Mouse (Mus musculus) stomach, postnatal 0 days (tissue): Measurements from ENCODE around the gene Kiss1r. TPM values are rescaled to one million over a fixed set of nuclear protein-coding genes. Genes with fewer than 3 reads are reported as not detected.
"Not testable (repeated sequence)": the region's sequence is repeated elsewhere in the genome, so short reads cannot be mapped to it uniquely, and the experiment has no call there.

Experiments
- ATAC-seq: fragments of 200-750 bp; cut with Nextera tagmentation; 2 replicates; pipeline ENCODE4 v1.8.0; 2017; ENCODE audit not compliant: low FRiP score, low TSS enrichment
- DNase-seq: peaks from one replicate; pipeline ENCODE4 v3.0.0-alpha.2; 2016; ENCODE audit warnings: low spot score
- H3K27ac ChIP-seq: fragments of 300-500 bp; sonication (generic); replicated peaks from 2 replicates; pipeline ENCODE4 v1.5.1; 2014; ENCODE audit warnings: mild to moderate bottlenecking, control low read depth
- H3K27me3 ChIP-seq: fragments of 300-500 bp; sonication (generic); 2 replicates; pipeline ENCODE4 v1.6.1; 2014; ENCODE audit warnings: low read length; ENCODE audit not compliant: control insufficient read depth, insufficient read depth
- H3K36me3 ChIP-seq: fragments of 300-500 bp; sonication (generic); 2 replicates; pipeline ENCODE4 v1.6.1; 2014; ENCODE audit warnings: low read length, mixed read lengths; ENCODE audit not compliant: control insufficient read depth, insufficient read depth
- H3K4me1 ChIP-seq: fragments of 300-500 bp; sonication (generic); replicated peaks from 2 replicates; pipeline ENCODE4 v1.6.1; 2014; ENCODE audit warnings: antibody characterized with exemption; ENCODE audit not compliant: control insufficient read depth, insufficient read depth
- H3K4me2 ChIP-seq: fragments of 300-500 bp; sonication (generic); replicated peaks from 2 replicates; pipeline ENCODE4 v1.6.1; 2014; ENCODE audit warnings: low read depth, mild to moderate bottlenecking, control low read depth, moderate library complexity
- H3K4me3 ChIP-seq: fragments of 300-500 bp; sonication (generic); 2 replicates; pipeline ENCODE4 v1.5.1; 2014; ENCODE audit warnings: low read depth, low read length, control low read depth
- H3K9ac ChIP-seq: fragments of 300-500 bp; sonication (generic); 2 replicates; pipeline ENCODE4 v1.6.1; 2014; ENCODE audit warnings: mild to moderate bottlenecking, low read length, control low read depth, mixed read lengths
- H3K9me3 ChIP-seq: fragments of 300-500 bp; sonication (generic); 2 replicates; pipeline ENCODE4 v1.6.1; 2016; ENCODE audit warnings: low read length; ENCODE audit not compliant: control insufficient read depth
- CTCF ChIP-seq: IDR thresholded peaks from 2 replicates; pipeline ENCODE4 v1.5.1; 2016; ENCODE audit warnings: antibody characterized with exemption, low read depth, mild to moderate bottlenecking, moderate library complexity
- EP300 ChIP-seq: optimal IDR thresholded peaks from 2 replicates; pipeline ENCODE3; 2016; ENCODE audit warnings: antibody characterized with exemption
- WGBS: fragments of 180-500 bp; shearing (Covaris S2); extraction: QIAGEN DNeasy Blood & Tissue Kit; methylation state at CpG from one replicate; pipeline ENCODE4 v1.1.7; 2014; 5-methylcytosine and 5-hydroxymethylcytosine counted together
- polyA plus RNA-seq: library from polyadenylated mRNA; unstranded; fragments of >200 nt; fragmentation: Nextera tagmentation; extraction: Ambion mirVana; gene quantifications from 2 replicates; pipeline ENCODE4 v1.2.1, GENCODE M21; 2015

Gene Kiss1r
- polyA plus RNA-seq, 1 experiment from 2014 or later = 0.79 TPM

GRCm38 (mm10) chr10:79884446-79884845 lies 32.3 kb upstream of the Kiss1r start:
- Histone ChIP-seq H3K4me1 (no peaks in the 10 kb centered on the region; the same call in none of the 2 replicates), H3K9me3 (no peaks in the 10 kb centered on the region), H3K9ac (no peak overlapping the region; the same call in 1 of the 2 replicates), H3K36me3 (no peaks in the 10 kb centered on the region), H3K4me2 (no peak overlapping the region), H3K4me3 (no peak overlapping the region), H3K27ac (no peak overlapping the region), H3K27me3 (no peaks in the 10 kb centered on the region)
- DNase-seq (no peak), ATAC-seq (no peak)
- TF ChIP-seq CTCF (no peak), EP300 (no peak)
- WGBS = 46% methylated on average over 3 of the region's 4 CpGs

DNA sequence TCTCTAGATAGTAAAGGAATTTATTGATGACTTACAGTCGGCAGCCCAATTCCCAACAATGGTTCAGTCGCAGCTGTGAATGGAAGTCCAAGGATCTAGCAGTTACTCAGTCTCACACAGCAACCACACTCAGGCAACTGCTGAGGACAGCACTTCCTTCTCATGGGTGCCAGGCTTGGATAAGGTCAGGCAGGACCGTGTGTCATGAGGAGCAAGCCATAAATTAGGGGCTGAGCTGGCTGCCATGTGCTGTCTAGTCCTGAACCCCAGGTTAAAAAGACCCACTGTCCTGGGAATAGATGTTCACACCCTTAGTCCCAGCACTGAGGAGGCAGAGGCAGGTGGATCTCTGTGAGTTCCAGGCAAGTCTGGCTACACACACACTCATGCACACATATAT lies 31.8 kb upstream of the Kiss1r start:
- not testable (repeated sequence) for H3K36me3 ChIP-seq, H3K4me2 ChIP-seq, H3K9ac ChIP-seq, H3K27me3 ChIP-seq, H3K9me3 ChIP-seq, H3K4me1 ChIP-seq, ATAC-seq, H3K27ac ChIP-seq, H3K4me3 ChIP-seq, DNase-seq
- WGBS = 65% methylated on average over 3 of the region's 3 CpGs

DNA sequence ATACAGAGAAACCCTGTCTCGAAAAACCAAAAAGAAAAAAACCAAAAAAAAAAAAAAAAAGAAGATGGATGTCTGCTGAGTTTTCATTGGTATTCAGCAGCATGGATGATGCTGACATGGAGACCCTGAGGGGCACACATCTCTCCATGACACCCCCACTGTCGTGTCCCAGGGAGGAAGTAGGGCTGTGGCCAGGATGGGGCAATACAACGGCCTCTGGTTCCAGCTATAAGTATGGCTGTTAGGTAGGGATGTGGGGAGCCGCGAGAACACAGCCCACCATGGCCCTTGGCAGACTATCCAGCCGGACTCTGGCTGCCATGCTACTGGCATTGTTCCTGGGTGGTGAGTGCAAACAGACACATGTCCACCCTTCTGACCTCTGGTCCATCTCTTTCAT lies 30.7 kb upstream of the Kiss1r start, which contains the start of gene Elane:
Elane (plus strand) TSS at position 194 of the 400 bp plus-strand sequence.
- Histone ChIP-seq H3K9me3 (no peaks in the 10 kb centered on the region), H3K4me3 (no peak within 1 kb of the TSS), H3K4me2 (no peak within 1 kb of the TSS), H3K4me1 (no peaks in the 10 kb centered on the region; the same call in none of the 2 replicates), H3K27ac (no peak within 1 kb of the TSS), H3K27me3 (no peaks in the 10 kb centered on the region), H3K36me3 (no peaks in the 10 kb centered on the region), H3K9ac (no peak within 1 kb of the TSS)
- ATAC-seq = no peak
- TF ChIP-seq EP300 (no peak), CTCF (no peak)
- WGBS = 84% methylated on average over 6 of the region's 6 CpGs
- DNase-seq = no peak

DNA sequence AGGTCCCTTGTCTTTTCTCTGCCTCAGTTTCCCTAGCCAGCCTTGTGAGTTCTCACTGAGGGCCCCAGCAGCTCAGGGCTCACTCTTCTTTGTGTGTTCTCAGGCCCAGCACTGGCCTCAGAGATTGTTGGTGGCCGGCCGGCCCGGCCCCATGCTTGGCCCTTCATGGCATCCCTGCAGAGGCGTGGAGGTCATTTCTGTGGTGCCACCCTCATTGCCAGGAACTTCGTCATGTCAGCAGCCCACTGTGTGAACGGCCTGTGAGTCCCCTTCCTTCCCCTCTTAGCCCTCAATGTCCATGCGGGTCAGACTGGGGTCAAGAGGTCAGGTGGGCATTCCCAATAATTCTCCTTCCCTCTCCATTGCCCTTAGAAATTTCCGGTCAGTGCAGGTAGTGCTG lies 30.2 kb upstream of the Kiss1r start:
- Histone ChIP-seq H3K4me2 (no peak overlapping the region), H3K4me1 (no peaks in the 10 kb centered on the region; the same call in none of the 2 replicates), H3K36me3 (no peaks in the 10 kb centered on the region), H3K9me3 (no peaks in the 10 kb centered on the region), H3K4me3 (no peak overlapping the region), H3K9ac (no peak overlapping the region), H3K27me3 (no peaks in the 10 kb centered on the region), H3K27ac (no peak overlapping the region)
- ATAC-seq (no peak), DNase-seq (no peak)
- no peak for TF ChIP-seq EP300
- no peak for TF ChIP-seq CTCF
- WGBS = 69% methylated on average over 8 of the region's 8 CpGs

DNA sequence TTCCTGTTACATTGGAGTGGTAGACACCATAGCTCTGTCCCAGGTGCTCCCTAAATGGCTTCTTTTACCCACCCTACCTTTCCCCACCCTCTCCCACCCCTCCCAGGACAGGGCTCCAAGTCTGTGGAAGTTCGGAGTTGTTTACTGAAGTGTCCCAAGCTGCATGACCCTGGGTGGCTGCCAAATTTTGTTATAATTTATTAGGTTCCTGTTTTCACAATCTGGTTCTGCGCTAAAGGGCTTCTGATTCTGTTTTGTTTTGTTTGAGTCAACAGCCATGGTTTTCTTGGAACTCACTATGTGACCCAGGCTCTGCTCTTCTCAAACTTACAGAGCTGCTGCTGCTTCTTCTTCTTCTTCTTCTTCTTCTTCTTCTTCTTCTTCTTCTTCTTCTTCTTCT lies 27.4 kb upstream of the Kiss1r start:
- Histone ChIP-seq H3K9me3 (no peaks in the 10 kb centered on the region), H3K4me1 (no peaks in the 10 kb centered on the region; the same call in 1 of the 2 replicates), H3K36me3 (0 out of 2 replicates have a peak, but pooled peaks cover 2% of the 10 kb centered on the region), H3K4me3 (no peak overlapping the region), H3K27ac (no peak overlapping the region), H3K27me3 (no peaks in the 10 kb centered on the region), H3K9ac (no peak overlapping the region), H3K4me2 (no peak overlapping the region)
- TF ChIP-seq CTCF (no peak), EP300 (no peak)
- ATAC-seq (no peak), DNase-seq (no peak)
- WGBS = 41% methylated on average over 2 of the region's 2 CpGs

GRCm38 (mm10) chr10:79890670-79891069 lies 26.1 kb upstream of the Kiss1r start, which contains the start of gene Cfd:
Gene Cfd (plus strand): TSS chr10:79890853.
- peaks cover 6% of the 10 kb centered on the region for H3K36me3 ChIP-seq
- H3K27ac ChIP-seq = no peak within 1 kb of the TSS
- no peaks in the 10 kb centered on the region for H3K9me3 ChIP-seq
- TF ChIP-seq CTCF (no peak), EP300 (no peak)
- no peak within 1 kb of the TSS for H3K4me2 ChIP-seq
- ATAC-seq (no peak), DNase-seq (no peak)
- 41% methylated on average over 5 of the region's 5 CpGs for WGBS
- H3K4me1 ChIP-seq = no peaks in the 10 kb centered on the region
- H3K9ac ChIP-seq = no peak within 1 kb of the TSS
- no peak within 1 kb of the TSS for H3K4me3 ChIP-seq
- H3K27me3 ChIP-seq = no peaks in the 10 kb centered on the region
